Mouse (Mus musculus): ENCODE measurements at regions not wholly inside any gene's neighbourhood (a gene's known extent, or its start where the extent isn't known, plus 50 kb on each side); places are given as distances from the start of the nearest gene placed in this dataset.
"Not testable (repeated sequence)": the region's sequence is repeated elsewhere in the genome, so short reads cannot be mapped to it uniquely, and the experiment has no call there.

DNA sequence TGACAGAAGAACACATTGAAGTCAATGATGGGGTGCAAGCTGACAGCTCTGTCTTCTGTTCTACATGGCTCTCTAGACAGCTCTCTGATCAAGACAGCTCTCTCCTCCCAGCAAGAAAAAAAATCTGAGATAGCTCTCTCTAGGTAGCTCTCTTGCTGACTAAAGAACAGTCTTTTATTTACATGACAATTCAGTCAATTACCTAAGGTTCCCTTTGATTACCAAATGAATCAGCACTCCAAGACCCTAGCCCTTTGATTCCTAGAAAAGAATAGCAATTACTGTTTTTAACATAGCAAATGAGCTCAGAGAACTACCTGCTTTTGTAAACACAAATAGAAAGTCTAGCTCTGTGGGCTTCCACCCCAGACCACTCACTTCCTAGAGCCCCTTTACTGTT, 264.1 kb downstream of the Gm6685 start:
- H3K4me1 ChIP-seq (ENCODE audit: insufficient read depth), result no peaks in the 10 kb centered on the region
- no peak for ATAC-seq
- no peak overlapping the region for H3K9ac ChIP-seq
- no peak overlapping the region for H3K4me2 ChIP-seq (ENCODE audit: low read depth)
- no peak overlapping the region for H3K27ac ChIP-seq (ENCODE audit: low read depth, low read length)
- H3K4me3 ChIP-seq (ENCODE audit: low read depth, low read length), result no peak overlapping the region
- no peak for DNase-seq
- no peaks in the 10 kb centered on the region for H3K36me3 ChIP-seq (ENCODE audit: insufficient read depth)
- TF ChIP-seq CTCF (IDR thresholded peaks at IDR 0.05; ENCODE audit: low read depth), result no peak
- no peaks in the 10 kb centered on the region for H3K9me3 ChIP-seq (ENCODE audit: low read length)
- no peaks in the 10 kb centered on the region for H3K27me3 ChIP-seq (ENCODE audit: insufficient read depth, low read length)

- H3K27ac ChIP-seq (ENCODE audit: low read depth, low read length); H3K36me3 ChIP-seq (ENCODE audit: insufficient read depth); H3K27me3 ChIP-seq (ENCODE audit: insufficient read depth, low read length); H3K4me3 ChIP-seq (ENCODE audit: low read depth, low read length); H3K9me3 ChIP-seq (ENCODE audit: low read length); H3K4me2 ChIP-seq (ENCODE audit: low read depth); ATAC-seq; DNase-seq; H3K4me1 ChIP-seq (ENCODE audit: insufficient read depth); H3K9ac ChIP-seq: not testable (repeated sequence)
- WGBS, result 84% methylated on average over 3 of the region's 3 CpGs
Measured at GRCm38 (mm10) chr11:28036236-28036635, 303.4 kb downstream of the Gm6685 start.

- ATAC-seq; H3K4me1 ChIP-seq (ENCODE audit: insufficient read depth); DNase-seq; H3K4me3 ChIP-seq (ENCODE audit: low read depth, low read length); H3K27ac ChIP-seq (ENCODE audit: low read depth, low read length); H3K4me2 ChIP-seq (ENCODE audit: low read depth); H3K9me3 ChIP-seq (ENCODE audit: low read length); H3K9ac ChIP-seq; H3K36me3 ChIP-seq (ENCODE audit: insufficient read depth); H3K27me3 ChIP-seq (ENCODE audit: insufficient read depth, low read length): not testable (repeated sequence)
Measured at GRCm38 (mm10) chr11:28035538-28035937, 304.1 kb downstream of the Gm6685 start.

- Histone ChIP-seq H3K4me2 (ENCODE audit: low read depth) (no peak overlapping the region), H3K9ac (no peak overlapping the region), H3K4me1 (ENCODE audit: insufficient read depth) (no peaks in the 10 kb centered on the region), H3K27ac (ENCODE audit: low read depth, low read length) (no peak overlapping the region), H3K36me3 (ENCODE audit: insufficient read depth) (no peaks in the 10 kb centered on the region), H3K9me3 (ENCODE audit: low read length) (no peaks in the 10 kb centered on the region), H3K27me3 (ENCODE audit: insufficient read depth, low read length) (no peaks in the 10 kb centered on the region), H3K4me3 (ENCODE audit: low read depth, low read length) (no peak overlapping the region)
- TF ChIP-seq CTCF (IDR thresholded peaks at IDR 0.05; ENCODE audit: low read depth), result no peak
- ATAC-seq (no peak), DNase-seq (no peak)
Measured at GRCm38 (mm10) chr11:28022876-28023275, 316.8 kb downstream of the Gm6685 start.

GRCm38 (mm10) chr11:28020762-28021161, 318.9 kb downstream of the Gm6685 start:
- Histone ChIP-seq H3K4me3 (ENCODE audit: low read depth, low read length) (no peak overlapping the region), H3K36me3 (ENCODE audit: insufficient read depth) (no peaks in the 10 kb centered on the region), H3K27me3 (ENCODE audit: insufficient read depth, low read length) (no peaks in the 10 kb centered on the region), H3K4me1 (ENCODE audit: insufficient read depth) (no peaks in the 10 kb centered on the region), H3K9ac (no peak overlapping the region), H3K9me3 (ENCODE audit: low read length) (no peaks in the 10 kb centered on the region), H3K4me2 (ENCODE audit: low read depth) (no peak overlapping the region), H3K27ac (ENCODE audit: low read depth, low read length) (no peak overlapping the region)
- ATAC-seq, result no peak
- no peak for DNase-seq
- TF ChIP-seq CTCF (IDR thresholded peaks at IDR 0.05; ENCODE audit: low read depth), result peak; percentile 22; the same call in 1 of the 2 replicates
- 70% methylated on average over 1 of the region's 1 CpGs for WGBS

Data from forebrain, postnatal 0 days (tissue).